Comparison of ENCODE assay signal across 18 mouse cellular contexts in genomic region chr13:59450840-59451239, GRCm38 (mm10).
"Had no signal": no experiment of that assay in that cellular context is flagged by ENCODE, and none has a peak within 500 bp of the region (broad histone marks: within the 10 kb centered on the region; RNA-seq: fewer than 3 reads in every experiment).

No protein-coding gene starts in this region.

- ATAC-seq: midbrain, embryonic 16.5 days had no signal

- H3K4me3 ChIP-seq: midbrain, embryonic 10.5 days; midbrain, embryonic 12.5 days; myocyte; neural tube, embryonic 13.5 days; neural tube, embryonic 15.5 days had no signal

- H3K27me3 ChIP-seq: midbrain, embryonic 12.5 days; neural tube, embryonic 13.5 days; neural tube, embryonic 15.5 days had no signal

- H3K9ac ChIP-seq: lung, embryonic 14.5 days; midbrain, embryonic 12.5 days; neural tube, embryonic 13.5 days; neural tube, embryonic 15.5 days had no signal

- H3K27ac ChIP-seq: midbrain, embryonic 10.5 days; midbrain, embryonic 12.5 days; neural tube, embryonic 13.5 days; neural tube, embryonic 15.5 days had no signal

- H3K4me2 ChIP-seq: lung, embryonic 14.5 days; midbrain, embryonic 12.5 days; neural tube, embryonic 13.5 days; neural tube, embryonic 15.5 days had no signal

- DNase-seq: lung, adult 18-20 months; lung, embryonic 14.5 days; lung, postnatal 10 days; lung, postnatal 4 days; midbrain, embryonic 14.5 days; retina, postnatal 1 day; right cerebral cortex, postnatal 25 days; right cerebral cortex, postnatal 4 days; spleen, adult 18-20 months; thymus, adult 18-20 months; thymus, postnatal 14 days; thymus, postnatal 36 days had no signal

- H3K9me3 ChIP-seq: midbrain, embryonic 10.5 days; midbrain, embryonic 12.5 days; neural tube, embryonic 13.5 days; neural tube, embryonic 15.5 days had no signal

- H3K36me3 ChIP-seq: neural tube, embryonic 13.5 days had no signal
